Mouse (Mus musculus) neutrophil, adult 5-6 weeks (primary cell): ENCODE results near the gene Cnih3. TPM values are rescaled to one million over a fixed set of nuclear protein-coding genes. Genes with fewer than 3 reads are reported as not detected.

Experiments
- ATAC-seq: fragments of 151-379, 151-347 bp; 2 replicates; pipeline ENCODE4 v1.8.0; 2017; ENCODE audit warnings: mild to moderate bottlenecking, moderate TSS enrichment; ENCODE audit not compliant: insufficient number of reproducible peaks, poor library complexity, low FRiP score, severe bottlenecking; ENCODE audit errors: extremely low read depth
- total RNA-seq: library from RNA; stranded (forward); fragments of 200-1000 nt; gene quantifications from 2 replicates; pipeline ENCODE4 v1.2.3, GENCODE M21; 2017

Gene Cnih3
- total RNA-seq, 1 experiment from 2014 or later, result not detected

GRCm38 (mm10) chr1:181476141-181476540 lies 123.7 kb downstream of the Cnih3 start:
- no peak for ATAC-seq

GRCm38 (mm10) chr1:181476557-181476956 lies 124.1 kb downstream of the Cnih3 start:
- no peak for ATAC-seq

GRCm38 (mm10) chr1:181484696-181485095 lies 132.3 kb downstream of the Cnih3 start:
- ATAC-seq, result no peak

- no peak for ATAC-seq
These were observed 151.0 kb downstream of the Cnih3 start for GRCm38 (mm10) chr1:181503471-181503870.

- ATAC-seq, result no peak
These were observed 152.9 kb downstream of the Cnih3 start for GRCm38 (mm10) chr1:181505367-181505766.

Other genes with a start within 250 kb of the Cnih3 start
- 26.5 and 32.8 TPM in 2 replicates for gene Nvl, start 208.4 kb upstream of the Cnih3 start, total RNA-seq
- 27.7 and 38.1 TPM in 2 replicates for gene Cnih4, start 207.9 kb upstream of the Cnih3 start, total RNA-seq
- gene Wdr26, start 140.6 kb upstream of the Cnih3 start, total RNA-seq, result 206 and 210 TPM in 2 replicates
- not detected in 2 replicates for gene Ccdc121, start 158.8 kb downstream of the Cnih3 start, total RNA-seq
- gene Dnah14, start 223.9 kb downstream of the Cnih3 start, total RNA-seq, result 3.5 and 3.7 TPM in 2 replicates